Mouse (Mus musculus) spleen, adult 2 months (tissue): ENCODE results near the gene Slfnl1. TPM values are rescaled to one million over a fixed set of nuclear protein-coding genes. Genes with fewer than 3 reads are reported as not detected.

ENCODE experiments used
- DNase-seq, 2 experiments: peaks; one replicate each; pipeline versions ENCODE4 v3.0.0 to v3.0.0-alpha.2; 2012 to 2021; ENCODE audit warnings: low spot score in 2 of 2, low read depth in 1 of 2
- H3K27ac ChIP-seq: fragments of 200-500 bp; 2 replicates; pipeline ENCODE4 v1.5.1; 2012; ENCODE audit warnings: low read length, inconsistent platforms; ENCODE audit not compliant: insufficient read depth
- H3K27me3 ChIP-seq: fragments of 200-500 bp; 2 replicates; pipeline ENCODE4 v1.6.1; 2012; ENCODE audit warnings: mild to moderate bottlenecking, moderate library complexity, low read length, inconsistent platforms; ENCODE audit not compliant: control insufficient read depth, insufficient read depth
- H3K36me3 ChIP-seq: fragments of 200-500 bp; 2 replicates; pipeline ENCODE4 v1.6.1; 2012; ENCODE audit warnings: mild to moderate bottlenecking, low read length, inconsistent platforms; ENCODE audit not compliant: control insufficient read depth, insufficient read depth
- H3K4me1 ChIP-seq: fragments of 200-500 bp; 2 replicates; pipeline ENCODE4 v1.6.1; 2011; ENCODE audit warnings: inconsistent platforms; ENCODE audit not compliant: control insufficient read depth, insufficient read depth, insufficient read length
- H3K4me3 ChIP-seq: fragments of 200-500 bp; 2 replicates; pipeline ENCODE4 v1.5.1; 2011; ENCODE audit warnings: mild to moderate bottlenecking, inconsistent platforms; ENCODE audit not compliant: insufficient read depth, insufficient read length; ENCODE audit errors: extremely low read depth
- CTCF ChIP-seq: fragments of 200-500 bp; IDR thresholded peaks from 2 replicates; pipeline ENCODE4 v1.5.1; 2011; ENCODE audit warnings: mild to moderate bottlenecking, inconsistent platforms; ENCODE audit not compliant: insufficient read depth, insufficient read length, insufficient replicate concordance; ENCODE audit errors: extremely low read depth
- POLR2A ChIP-seq: fragments of 200-500 bp; IDR thresholded peaks from 2 replicates; pipeline ENCODE4 v1.6.1; 2011; ENCODE audit warnings: low read depth, low read length, inconsistent platforms
- WGBS: fragments of 180-500 bp; shearing (Covaris S2); methylation state at CpG from one replicate; pipeline ENCODE4 v1.1.7; 2018; 5-methylcytosine and 5-hydroxymethylcytosine counted together
- polyA plus RNA-seq: library from polyadenylated mRNA; depleted of rRNA; stranded (reverse); fragments of >200 nt; gene quantifications from 2 replicates; pipeline ENCODE4 v1.2.3, GENCODE M21; 2012

Gene Slfnl1
- polyA plus RNA-seq, 1 experiment = not detected

- TF ChIP-seq CTCF = no peak
- TF ChIP-seq POLR2A = no peak
Measured at GRCm38 (mm10) chr4:120521761-120522160, 10.3 kb upstream of the Slfnl1 start.

GRCm38 (mm10) chr4:120522351-120522750, 9.7 kb upstream of the Slfnl1 start:
- Histone ChIP-seq H3K27me3 (no peaks in the 10 kb centered on the region), H3K36me3 (peaks cover 5% of the 10 kb centered on the region), H3K4me1 (no peaks in the 10 kb centered on the region), H3K27ac (no peak overlapping the region), H3K4me3 (no peak overlapping the region)
- DNase-seq = no peak
- TF ChIP-seq POLR2A (no peak), CTCF (no peak)
- 92% methylated on average over 4 of the region's 4 CpGs for WGBS

More at GRCm38 (mm10) chr4:120521761-120522160, 10.3 kb upstream of the Slfnl1 start:
- Histone ChIP-seq H3K27ac (no peak overlapping the region), H3K27me3 (no peaks in the 10 kb centered on the region), H3K4me3 (no peak overlapping the region), H3K36me3 (peaks cover 6% of the 10 kb centered on the region), H3K4me1 (no peaks in the 10 kb centered on the region)
- 94% methylated on average over 5 of the region's 5 CpGs for WGBS
- DNase-seq = no peak

- no peak for TF ChIP-seq CTCF
- TF ChIP-seq POLR2A = no peak
- H3K27me3 ChIP-seq = no peaks in the 10 kb centered on the region
- no peaks in the 10 kb centered on the region for H3K4me1 ChIP-seq
- WGBS = 77% methylated on average over 3 of the region's 3 CpGs
- H3K36me3 ChIP-seq = peaks cover 5% of the 10 kb centered on the region
- H3K27ac ChIP-seq = no peak overlapping the region
- H3K4me3 ChIP-seq = no peak overlapping the region
- no peak for DNase-seq
Measured at GRCm38 (mm10) chr4:120523092-120523491, 8.9 kb upstream of the Slfnl1 start.

- H3K27me3 ChIP-seq = no peaks in the 10 kb centered on the region
- peaks cover 12% of the 10 kb centered on the region for H3K36me3 ChIP-seq
- DNase-seq = no peak
- WGBS = 92% methylated on average over 9 of the region's 9 CpGs
- H3K4me1 ChIP-seq = no peaks in the 10 kb centered on the region
- H3K4me3 ChIP-seq = no peak overlapping the region
- TF ChIP-seq POLR2A = no peak
- TF ChIP-seq CTCF = no peak
- H3K27ac ChIP-seq = no peak overlapping the region
Measured at GRCm38 (mm10) chr4:120528171-120528570, 3.9 kb upstream of the Slfnl1 start.

- H3K27me3 ChIP-seq = no peaks in the 10 kb centered on the region
- H3K4me3 ChIP-seq = no peak overlapping the region
- H3K27ac ChIP-seq = no peak overlapping the region
- no peak for DNase-seq
- TF ChIP-seq POLR2A (no peak), CTCF (no peak)
- WGBS = 95% methylated on average over 10 of the region's 10 CpGs
- peaks cover 22% of the 10 kb centered on the region for H3K36me3 ChIP-seq
- no peaks in the 10 kb centered on the region for H3K4me1 ChIP-seq
Measured at GRCm38 (mm10) chr4:120538664-120539063, 6.6 kb downstream of the Slfnl1 start.

GRCm38 (mm10) chr4:120544896-120545295, 12.9 kb downstream of the Slfnl1 start:
- no peak overlapping the region for H3K27ac ChIP-seq
- no peaks in the 10 kb centered on the region for H3K4me1 ChIP-seq
- H3K4me3 ChIP-seq = no peak overlapping the region
- no peak for DNase-seq
- peaks cover 43% of the 10 kb centered on the region for H3K36me3 ChIP-seq
- WGBS = 100% methylated on average over 1 of the region's 1 CpGs
- TF ChIP-seq POLR2A = no peak
- no peak for TF ChIP-seq CTCF
- H3K27me3 ChIP-seq = no peaks in the 10 kb centered on the region

GRCm38 (mm10) chr4:120556592-120556991, 24.6 kb downstream of the Slfnl1 start:
- TF ChIP-seq POLR2A = no peak
- TF ChIP-seq CTCF = no peak
- DNase-seq = no peak
- Histone ChIP-seq H3K4me3 (no peak overlapping the region), H3K4me1 (no peaks in the 10 kb centered on the region), H3K27ac (no peak overlapping the region), H3K36me3 (peaks cover 42% of the 10 kb centered on the region), H3K27me3 (no peaks in the 10 kb centered on the region)
- WGBS = 94% methylated on average over 6 of the region's 6 CpGs
